Mouse (Mus musculus): ENCODE data around the gene Slc51a. TPM values are rescaled to one million over a fixed set of nuclear protein-coding genes. Genes with fewer than 3 reads are reported as not detected.

Slc51a gene
- polyA plus RNA-seq, 1 experiment from 2014 or later, result 2.4 TPM

DNA sequence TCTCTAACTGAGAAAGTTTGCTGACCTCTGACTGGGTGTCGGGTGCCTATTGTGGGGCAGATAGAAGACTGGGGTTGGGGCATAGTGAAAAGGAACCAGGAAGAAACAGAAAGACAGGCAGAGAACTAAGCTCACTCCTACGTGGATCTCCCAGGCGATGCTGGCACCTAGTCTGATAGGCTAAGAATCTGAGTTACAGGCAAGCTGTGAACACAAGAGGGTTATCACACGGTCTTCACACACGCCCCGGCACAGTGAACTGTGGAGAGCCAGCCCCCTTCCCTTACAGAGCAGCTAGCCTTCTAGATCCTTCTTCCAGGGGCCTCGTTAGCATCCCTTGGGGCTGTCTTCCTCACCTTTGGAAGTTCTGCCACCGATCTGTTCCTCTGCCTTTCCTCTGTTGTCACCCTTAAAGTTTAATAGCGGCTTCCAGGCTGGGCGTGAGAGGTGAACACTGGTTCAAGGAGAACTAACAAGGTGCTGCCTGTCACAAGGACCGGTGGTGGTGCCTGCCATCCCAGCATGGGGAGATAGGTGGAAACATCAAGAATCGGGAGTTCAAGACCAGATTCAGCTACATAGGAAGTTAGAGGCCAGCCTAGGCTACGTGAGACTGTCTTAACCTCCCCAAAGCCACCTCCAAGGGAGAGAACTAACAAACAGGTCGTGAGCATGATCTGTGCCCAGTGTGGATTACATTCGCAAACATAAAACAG, 32.1 kb upstream of the Slc51a start:
- Histone ChIP-seq H3K4me3 (ENCODE audit: low read length) (no peak overlapping the region), H3K4me1 (ENCODE audit: control insufficient read depth, insufficient read depth, low read length) (peaks cover 20% of the 10 kb centered on the region), H3K9ac (ENCODE audit: low read length) (no peak overlapping the region), H3K9me3 (replicated peaks; ENCODE audit: control insufficient read depth, low read length) (no peaks in the 10 kb centered on the region), H3K36me3 (ENCODE audit: control insufficient read depth, insufficient read depth) (no peaks in the 10 kb centered on the region), H3K4me2 (ENCODE audit: low read depth, low read length) (no peak overlapping the region), H3K27me3 (ENCODE audit: control insufficient read depth, insufficient read depth, low read length) (no peaks in the 10 kb centered on the region), H3K27ac (ENCODE audit: low read length) (peak overlapping the region; percentile 19)
- ATAC-seq (replicated peaks; ENCODE audit: extremely low read depth, insufficient read depth, low FRiP score), result no peak
- 68% methylated on average over 15 of the region's 15 CpGs for WGBS

DNA sequence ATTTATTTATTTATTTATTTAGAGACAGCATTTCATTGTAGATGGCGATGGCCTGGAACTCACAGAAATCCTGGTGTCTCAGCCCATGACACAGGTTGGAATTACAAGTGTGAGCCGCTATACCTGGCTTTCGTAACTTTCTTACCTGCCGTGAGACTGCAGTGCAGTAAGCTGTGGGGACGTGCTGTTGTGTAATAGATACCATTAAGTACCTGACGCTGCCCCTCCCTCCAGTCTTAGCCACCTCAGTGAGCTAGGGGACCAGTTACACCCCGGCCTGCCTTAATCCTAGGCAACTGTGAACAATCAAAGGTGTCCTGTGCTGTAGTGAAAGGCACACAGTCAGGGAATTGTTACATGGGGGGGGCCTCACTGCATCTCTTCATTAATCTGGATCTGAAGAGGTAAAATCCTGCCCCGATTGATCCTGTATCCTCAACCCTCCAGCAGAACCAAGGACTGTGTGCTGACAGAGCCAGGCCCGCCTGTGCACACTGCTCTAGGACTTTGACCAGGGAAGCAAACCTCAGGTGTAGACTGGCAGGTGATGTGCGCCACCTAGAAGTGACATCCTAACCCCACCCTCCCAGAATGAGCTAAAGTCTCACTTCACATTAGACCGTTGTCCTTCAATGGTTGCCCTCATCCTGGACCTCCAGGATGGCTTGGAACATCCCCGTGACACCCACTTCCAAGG, 30.3 kb upstream of the Slc51a start:
- no peaks in the 10 kb centered on the region for H3K9me3 ChIP-seq (replicated peaks; ENCODE audit: control insufficient read depth, low read length)
- H3K4me1 ChIP-seq (ENCODE audit: control insufficient read depth, insufficient read depth, low read length), result peaks cover 5% of the 10 kb centered on the region; the same call in 1 of the 2 replicates
- no peak overlapping the region for H3K9ac ChIP-seq (ENCODE audit: low read length)
- WGBS, result 82% methylated on average over 12 of the region's 12 CpGs
- H3K27me3 ChIP-seq (ENCODE audit: control insufficient read depth, insufficient read depth, low read length), result no peaks in the 10 kb centered on the region
- H3K27ac ChIP-seq (ENCODE audit: low read length), result no peak overlapping the region
- H3K4me3 ChIP-seq (ENCODE audit: low read length), result no peak overlapping the region
- H3K4me2 ChIP-seq (ENCODE audit: low read depth, low read length), result no peak overlapping the region
- ATAC-seq (replicated peaks; ENCODE audit: extremely low read depth, insufficient read depth, low FRiP score), result no peak
- no peaks in the 10 kb centered on the region for H3K36me3 ChIP-seq (ENCODE audit: control insufficient read depth, insufficient read depth)

DNA sequence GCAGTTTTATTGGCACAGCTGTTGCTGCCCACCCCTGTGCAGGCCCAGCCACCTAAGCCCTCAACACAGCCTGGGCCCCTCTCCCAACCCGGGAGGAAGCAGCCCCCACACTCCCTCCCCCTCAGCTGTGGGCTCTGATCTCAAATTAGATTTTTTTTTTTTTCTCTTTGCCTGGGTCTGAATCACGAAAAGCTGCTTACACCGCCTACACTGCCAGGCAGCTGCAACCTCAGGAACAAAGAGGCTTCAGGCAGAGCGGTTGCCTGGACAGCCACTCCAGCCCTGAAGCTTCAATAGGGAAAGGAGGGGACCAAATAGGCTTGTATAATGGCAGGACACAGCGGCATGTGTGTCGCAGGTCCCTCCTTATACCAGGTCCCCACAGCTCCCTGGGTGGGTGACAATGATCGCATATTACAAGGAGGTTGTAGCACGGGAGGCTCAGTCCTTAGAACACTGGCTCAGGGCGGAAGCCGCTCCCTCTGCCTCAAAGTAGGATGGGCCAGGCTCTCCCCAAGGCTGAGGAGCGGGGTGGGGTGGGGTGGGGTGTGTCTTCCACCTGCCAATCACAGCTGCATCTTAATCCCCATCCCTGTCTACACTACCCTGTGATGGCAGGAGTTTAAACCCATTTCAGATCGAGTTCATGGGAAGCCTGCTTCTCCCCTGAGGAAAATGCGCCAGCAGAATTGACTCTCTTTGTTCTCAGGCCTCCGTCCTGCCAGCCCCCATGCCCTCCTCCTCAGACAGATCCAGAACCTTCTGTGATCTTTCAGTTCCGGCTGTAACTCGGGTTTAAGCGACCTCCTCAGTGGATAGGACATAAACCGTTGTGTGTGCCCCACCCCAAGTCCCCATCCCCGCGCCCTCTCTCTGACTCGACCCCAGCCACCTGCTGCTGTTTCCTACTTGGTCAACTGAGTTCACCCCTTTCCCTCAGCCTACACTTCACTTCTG, 28.6 kb upstream of the Slc51a start:
- ATAC-seq (replicated peaks; ENCODE audit: extremely low read depth, insufficient read depth, low FRiP score), result peak; percentile 55
- Histone ChIP-seq H3K4me3 (ENCODE audit: low read length) (0 out of 2 replicates have a peak overlapping the region, but pooled peaks have one; percentile 4), H3K27ac (ENCODE audit: low read length) (peak overlapping the region; percentile 57), H3K9me3 (replicated peaks; ENCODE audit: control insufficient read depth, low read length) (no peaks in the 10 kb centered on the region), H3K4me2 (ENCODE audit: low read depth, low read length) (peak overlapping the region; percentile 35), H3K9ac (ENCODE audit: low read length) (no peak overlapping the region), H3K27me3 (ENCODE audit: control insufficient read depth, insufficient read depth, low read length) (no peaks in the 10 kb centered on the region), H3K36me3 (ENCODE audit: control insufficient read depth, insufficient read depth) (no peaks in the 10 kb centered on the region), H3K4me1 (ENCODE audit: control insufficient read depth, insufficient read depth, low read length) (peaks cover 4% of the 10 kb centered on the region; the same call in 1 of the 2 replicates)
- 33% methylated on average over 21 of the region's 21 CpGs for WGBS

DNA sequence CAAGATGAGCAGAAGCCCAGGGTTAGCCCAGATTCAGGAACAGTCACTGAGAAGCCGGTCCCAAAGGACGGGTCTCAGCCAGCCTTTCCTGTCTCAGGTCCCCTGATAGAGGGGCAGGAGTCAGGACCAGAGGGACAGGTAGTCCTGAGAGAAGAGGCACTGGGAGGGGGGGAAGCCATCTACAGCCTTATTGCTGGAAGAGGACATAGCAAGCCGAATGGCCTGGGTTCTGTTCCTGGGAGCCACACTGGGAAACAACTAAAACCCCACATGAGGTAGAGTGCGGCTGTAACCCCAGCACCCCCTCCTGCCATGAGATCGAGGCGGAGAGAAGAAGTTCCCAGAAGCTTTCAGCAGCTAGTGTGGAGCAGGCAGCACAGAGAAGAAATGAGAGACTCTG, 26.3 kb upstream of the Slc51a start:
- Histone ChIP-seq H3K9me3 (replicated peaks; ENCODE audit: control insufficient read depth, low read length) (no peaks in the 10 kb centered on the region), H3K27ac (ENCODE audit: low read length) (no peak overlapping the region), H3K36me3 (ENCODE audit: control insufficient read depth, insufficient read depth) (no peaks in the 10 kb centered on the region), H3K27me3 (ENCODE audit: control insufficient read depth, insufficient read depth, low read length) (no peaks in the 10 kb centered on the region), H3K4me1 (ENCODE audit: control insufficient read depth, insufficient read depth, low read length) (peaks cover 25% of the 10 kb centered on the region), H3K9ac (ENCODE audit: low read length) (no peak overlapping the region), H3K4me3 (ENCODE audit: low read length) (no peak overlapping the region), H3K4me2 (ENCODE audit: low read depth, low read length) (no peak overlapping the region)
- WGBS, result 94% methylated on average over 6 of the region's 6 CpGs
- no peak for ATAC-seq (replicated peaks; ENCODE audit: extremely low read depth, insufficient read depth, low FRiP score)

DNA sequence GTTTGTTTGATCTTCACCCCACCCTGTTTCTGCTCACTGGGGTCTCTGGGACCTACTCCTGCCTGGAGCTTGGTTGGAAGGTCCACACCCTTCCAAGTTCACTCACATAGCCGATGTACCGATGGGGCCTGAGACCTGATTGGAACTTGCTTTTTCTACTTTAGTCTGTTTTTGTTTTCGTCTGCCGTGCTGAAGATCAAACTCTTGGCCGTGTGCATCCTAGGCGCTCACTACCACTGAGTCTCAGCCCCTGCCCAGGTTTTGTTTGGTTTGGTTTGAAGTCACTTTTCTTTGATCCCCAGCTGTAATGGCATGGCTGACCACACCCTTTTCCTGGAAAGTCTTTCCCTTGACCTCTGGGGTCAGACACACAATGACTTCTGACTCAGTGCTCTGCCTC, 25.7 kb upstream of the Slc51a start:
- Histone ChIP-seq H3K4me3 (ENCODE audit: low read length) (no peak overlapping the region), H3K36me3 (ENCODE audit: control insufficient read depth, insufficient read depth) (no peaks in the 10 kb centered on the region), H3K9me3 (replicated peaks; ENCODE audit: control insufficient read depth, low read length) (no peaks in the 10 kb centered on the region), H3K4me2 (ENCODE audit: low read depth, low read length) (no peak overlapping the region), H3K27me3 (ENCODE audit: control insufficient read depth, insufficient read depth, low read length) (no peaks in the 10 kb centered on the region), H3K9ac (ENCODE audit: low read length) (no peak overlapping the region), H3K4me1 (ENCODE audit: control insufficient read depth, insufficient read depth, low read length) (peaks cover 30% of the 10 kb centered on the region), H3K27ac (ENCODE audit: low read length) (no peak overlapping the region)
- WGBS, result 83% methylated on average over 6 of the region's 6 CpGs
- no peak for ATAC-seq (replicated peaks; ENCODE audit: extremely low read depth, insufficient read depth, low FRiP score)

DNA sequence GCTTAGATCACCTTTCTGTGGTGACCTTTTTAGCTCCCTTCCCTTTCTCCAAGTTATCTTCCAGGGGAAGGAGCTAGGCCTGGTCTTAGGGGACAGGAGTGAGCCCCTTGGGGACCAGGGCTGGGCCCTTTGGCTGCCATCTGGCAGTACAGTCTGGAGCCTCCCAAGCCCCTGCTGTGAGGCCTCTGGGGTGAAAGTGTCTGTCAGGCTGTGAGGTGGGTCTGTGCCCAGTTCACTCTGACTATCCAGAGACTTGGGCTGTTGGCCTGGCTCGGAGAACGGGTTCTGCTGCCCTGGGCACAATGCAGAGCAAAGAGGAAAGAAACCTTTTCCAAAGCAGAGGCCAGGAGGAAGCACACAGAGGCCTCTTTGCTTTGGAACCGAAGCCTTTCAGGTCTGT, 25.2 kb upstream of the Slc51a start:
- peaks cover 33% of the 10 kb centered on the region for H3K4me1 ChIP-seq (ENCODE audit: control insufficient read depth, insufficient read depth, low read length)
- no peak overlapping the region for H3K4me3 ChIP-seq (ENCODE audit: low read length)
- no peak overlapping the region for H3K4me2 ChIP-seq (ENCODE audit: low read depth, low read length)
- no peaks in the 10 kb centered on the region for H3K9me3 ChIP-seq (replicated peaks; ENCODE audit: control insufficient read depth, low read length)
- 57% methylated on average over 3 of the region's 3 CpGs for WGBS
- no peaks in the 10 kb centered on the region for H3K27me3 ChIP-seq (ENCODE audit: control insufficient read depth, insufficient read depth, low read length)
- ATAC-seq (replicated peaks; ENCODE audit: extremely low read depth, insufficient read depth, low FRiP score), result no peak
- H3K9ac ChIP-seq (ENCODE audit: low read length), result no peak overlapping the region; the same call in 1 of the 2 replicates
- H3K27ac ChIP-seq (ENCODE audit: low read length), result no peak overlapping the region
- H3K36me3 ChIP-seq (ENCODE audit: control insufficient read depth, insufficient read depth), result no peaks in the 10 kb centered on the region

DNA sequence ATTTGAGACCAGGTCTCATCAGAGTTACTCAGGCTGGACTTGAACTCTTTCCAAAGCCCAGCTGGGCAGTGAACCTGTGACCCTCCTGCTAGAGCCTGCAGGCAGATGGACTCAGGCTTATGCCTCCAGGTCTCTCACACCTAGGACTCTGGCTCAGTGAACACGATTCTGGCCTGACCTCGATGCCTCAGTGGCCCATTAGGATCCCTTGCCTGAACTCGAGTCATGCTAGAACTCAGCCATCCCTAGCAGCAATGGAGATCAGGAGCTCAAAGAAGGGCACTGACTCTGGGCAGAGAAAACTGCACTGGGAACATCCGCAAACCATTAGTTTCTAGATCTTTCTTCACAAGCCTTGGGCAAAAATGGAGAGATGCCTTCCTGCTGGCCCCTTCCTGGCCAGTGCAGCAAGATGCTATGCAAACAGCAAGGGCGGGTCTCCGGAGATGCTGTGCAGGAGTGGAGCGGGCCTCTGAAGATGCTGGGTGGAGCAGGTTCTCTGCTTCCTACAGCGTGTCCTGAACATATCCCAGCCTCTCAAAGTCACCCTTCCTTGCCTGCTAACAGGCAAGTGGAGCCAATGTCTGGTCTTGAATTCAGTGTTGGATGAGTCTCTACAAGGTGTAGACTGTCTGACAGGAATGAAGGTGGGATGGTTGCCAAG, 24.3 kb upstream of the Slc51a start:
- H3K9ac ChIP-seq (ENCODE audit: low read length), result no peak overlapping the region
- H3K4me2 ChIP-seq (ENCODE audit: low read depth, low read length), result no peak overlapping the region
- no peak for ATAC-seq (replicated peaks; ENCODE audit: extremely low read depth, insufficient read depth, low FRiP score)
- 91% methylated on average over 8 of the region's 8 CpGs for WGBS
- H3K27me3 ChIP-seq (ENCODE audit: control insufficient read depth, insufficient read depth, low read length), result no peaks in the 10 kb centered on the region
- H3K36me3 ChIP-seq (ENCODE audit: control insufficient read depth, insufficient read depth), result no peaks in the 10 kb centered on the region
- peaks cover 37% of the 10 kb centered on the region for H3K4me1 ChIP-seq (ENCODE audit: control insufficient read depth, insufficient read depth, low read length)
- no peak overlapping the region for H3K4me3 ChIP-seq (ENCODE audit: low read length)
- no peaks in the 10 kb centered on the region for H3K9me3 ChIP-seq (replicated peaks; ENCODE audit: control insufficient read depth, low read length)
- no peak overlapping the region for H3K27ac ChIP-seq (ENCODE audit: low read length)

DNA sequence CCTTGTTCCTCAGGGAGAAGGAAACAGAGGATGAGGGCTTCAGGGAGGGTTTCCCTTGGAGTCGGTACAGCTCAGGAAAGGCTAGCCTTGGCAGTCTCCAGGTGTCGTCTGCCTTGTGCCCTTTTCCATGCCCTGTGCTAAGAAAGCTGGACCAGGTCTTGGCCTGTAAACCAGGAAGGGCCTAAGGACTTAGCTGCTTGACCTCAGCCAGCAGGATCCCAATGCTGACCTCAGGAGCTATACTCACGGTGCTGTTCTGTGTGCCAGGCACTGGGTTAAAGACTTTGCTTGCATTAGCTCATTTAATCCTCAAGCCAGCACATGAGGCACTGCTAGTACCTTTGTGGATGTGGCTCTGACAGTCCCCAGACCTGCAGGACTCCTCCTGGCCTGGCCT, 23.7 kb upstream of the Slc51a start:
- WGBS, result 77% methylated on average over 3 of the region's 3 CpGs
- Histone ChIP-seq H3K9me3 (replicated peaks; ENCODE audit: control insufficient read depth, low read length) (no peaks in the 10 kb centered on the region), H3K9ac (ENCODE audit: low read length) (no peak overlapping the region), H3K4me2 (ENCODE audit: low read depth, low read length) (no peak overlapping the region), H3K27ac (ENCODE audit: low read length) (no peak overlapping the region), H3K4me3 (ENCODE audit: low read length) (no peak overlapping the region), H3K4me1 (ENCODE audit: control insufficient read depth, insufficient read depth, low read length) (peaks cover 37% of the 10 kb centered on the region), H3K36me3 (ENCODE audit: control insufficient read depth, insufficient read depth) (no peaks in the 10 kb centered on the region), H3K27me3 (ENCODE audit: control insufficient read depth, insufficient read depth, low read length) (no peaks in the 10 kb centered on the region)
- ATAC-seq (replicated peaks; ENCODE audit: extremely low read depth, insufficient read depth, low FRiP score), result no peak

Data from heart, embryonic 16.5 days (tissue).